Mouse (Mus musculus) mesoderm, embryonic 11.5 days (tissue): Measurements from ENCODE around the gene Extl1.

Experiments
- DNase-seq: peaks from one replicate; pipeline ENCODE4 v3.0.0-alpha.2; 2012; ENCODE audit warnings: low read depth, low spot score

Gene Extl1

DNA sequence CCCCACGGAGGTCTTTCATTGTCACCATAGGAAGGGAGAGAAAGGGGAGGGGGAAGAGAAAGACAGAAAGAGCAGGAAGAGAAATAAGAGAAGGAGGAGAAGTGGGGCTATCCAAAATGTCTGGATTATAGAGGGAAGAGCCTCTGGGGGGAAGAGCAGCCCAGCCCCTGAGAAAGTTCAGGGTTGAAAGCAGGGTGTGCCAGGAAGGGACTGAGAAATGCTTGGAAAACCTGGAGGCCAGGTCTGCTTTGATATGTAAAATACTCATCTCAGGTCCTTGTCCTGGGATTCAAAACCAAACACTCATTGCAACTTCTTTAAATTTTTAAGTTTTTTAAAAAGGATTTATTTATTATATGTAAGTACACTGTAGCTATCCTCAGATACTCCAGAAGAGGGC, 8.0 kb upstream of the Extl1 start:
- DNase-seq: no peak

GRCm38 (mm10) chr4:134388397-134388796, 4.7 kb upstream of the Extl1 start:
- peak; percentile 86 for DNase-seq

GRCm38 (mm10) chr4:134387268-134387667, 3.6 kb upstream of the Extl1 start:
- no peak for DNase-seq

DNA sequence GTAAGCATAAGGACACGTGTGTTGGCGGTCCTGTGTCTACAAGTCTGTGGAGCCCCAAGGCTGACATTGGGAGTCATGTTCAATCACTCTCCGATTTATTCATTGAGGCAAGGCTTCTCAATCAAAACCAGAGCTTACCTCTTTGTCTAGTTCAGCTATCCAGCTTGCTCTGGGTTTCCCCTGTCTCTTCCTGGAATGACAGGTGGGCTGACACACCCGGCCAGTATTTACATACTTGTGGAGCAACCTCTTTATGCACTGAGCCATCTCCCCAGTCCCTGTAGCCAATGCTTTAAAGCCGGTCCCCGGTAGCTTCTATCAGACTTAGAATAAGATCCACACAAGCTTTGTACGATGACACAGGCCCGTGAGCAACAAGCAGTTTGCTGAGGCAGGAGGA, 4.1 kb downstream of the Extl1 start:
- no peak for DNase-seq

DNA sequence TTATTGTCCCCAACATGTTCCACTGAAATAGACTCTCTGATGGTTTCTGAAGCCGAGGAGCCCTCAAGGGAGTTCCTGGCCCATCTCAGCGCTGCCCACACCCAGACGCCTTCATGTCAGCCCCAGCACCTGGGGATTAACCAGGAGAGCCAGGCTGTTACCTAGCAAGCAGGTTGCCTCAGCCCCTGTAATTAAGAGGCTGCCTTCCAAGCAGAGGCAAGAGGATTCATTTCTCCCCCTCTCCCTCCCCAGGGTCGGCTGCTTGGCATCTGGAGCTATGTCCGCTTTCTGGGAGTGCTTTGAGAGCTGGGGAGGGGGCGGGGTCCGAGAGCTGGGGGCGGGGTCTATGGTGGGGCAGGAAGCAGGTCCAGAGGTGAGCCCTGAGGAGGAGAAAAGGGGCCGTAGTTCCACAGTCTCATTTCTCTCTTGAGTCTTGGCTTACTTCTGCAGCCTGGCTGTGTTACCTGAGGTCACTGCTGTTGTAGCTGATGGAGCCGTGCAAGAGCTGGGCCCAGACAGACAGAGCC, 5.5 kb downstream of the Extl1 start:
- DNase-seq: no peak

GRCm38 (mm10) chr4:134374306-134374705, 9.3 kb downstream of the Extl1 start:
- DNase-seq: no peak

DNA sequence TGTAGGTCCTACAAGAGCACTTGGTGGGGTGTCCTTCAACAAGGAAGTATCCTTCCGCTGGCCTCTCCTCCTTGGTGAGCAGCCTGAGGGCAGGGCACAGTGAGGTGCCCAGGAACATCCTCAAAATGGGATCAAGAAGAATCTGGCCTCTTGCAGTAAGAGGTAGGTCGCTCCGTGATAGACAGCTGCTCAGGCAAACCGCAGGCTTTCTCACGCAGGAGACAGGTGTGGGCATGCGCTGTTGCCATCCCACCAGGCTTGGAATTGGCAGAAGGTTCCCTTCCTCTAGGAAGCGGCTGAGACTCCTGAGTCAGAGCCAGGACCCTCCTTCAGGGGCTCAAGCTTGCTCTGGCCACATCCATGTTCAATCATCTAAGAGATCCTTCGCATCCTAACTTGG, 10.4 kb downstream of the Extl1 start:
- no peak for DNase-seq

DNA sequence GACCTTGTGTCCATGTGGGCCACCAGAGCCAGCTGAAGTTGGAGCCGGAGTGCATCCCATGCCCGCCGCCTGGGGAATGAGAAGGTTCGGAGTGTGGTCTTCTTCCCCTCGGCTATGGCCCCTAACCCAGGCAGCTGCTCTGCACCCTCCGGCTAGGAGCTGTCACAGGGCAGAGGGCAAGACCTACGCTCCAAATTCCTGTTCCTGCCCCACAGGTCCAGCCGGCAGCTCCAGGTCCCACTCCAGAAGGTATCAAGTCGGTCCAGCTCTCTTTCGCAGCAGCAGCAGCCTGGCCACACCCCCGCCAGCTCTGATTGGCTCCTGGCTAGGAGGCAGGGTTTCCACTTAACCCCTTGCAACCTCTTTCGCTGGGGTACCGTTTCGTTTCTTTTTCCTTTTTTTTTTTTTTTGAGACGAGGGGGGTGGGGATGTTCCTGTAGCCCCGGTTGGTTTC, 11.3 kb downstream of the Extl1 start:
- peak; percentile 78 for DNase-seq

- no peak for DNase-seq
Measured at GRCm38 (mm10) chr4:134371316-134371855, 12.3 kb downstream of the Extl1 start.

- DNase-seq: no peak
Measured at GRCm38 (mm10) chr4:134370649-134371221, 12.9 kb downstream of the Extl1 start.

GRCm38 (mm10) chr4:134365280-134365679, 18.4 kb downstream of the Extl1 start:
- no peak for DNase-seq

GRCm38 (mm10) chr4:134362586-134362985, 21.1 kb downstream of the Extl1 start:
- no peak for DNase-seq

DNA sequence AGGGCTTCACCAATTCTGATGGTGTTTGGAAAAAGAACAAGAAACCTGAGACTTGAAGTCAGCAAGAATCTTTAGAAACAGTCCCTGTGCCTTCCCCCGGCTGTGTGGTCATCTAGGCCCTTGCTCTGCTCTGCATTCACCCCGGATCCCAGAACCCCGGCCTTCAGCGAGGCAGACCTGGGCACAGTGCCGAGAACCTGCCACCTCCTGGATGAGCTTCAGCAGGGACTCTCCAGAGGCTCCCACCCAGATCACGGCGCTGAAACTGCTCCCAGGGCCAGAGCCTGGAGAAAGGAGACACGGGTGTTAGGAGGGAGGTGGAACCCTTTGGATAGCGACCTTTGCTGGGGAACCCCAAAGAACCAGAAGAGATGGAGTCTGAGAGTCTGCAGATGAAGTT, 21.5 kb downstream of the Extl1 start:
- no peak for DNase-seq

- no peak for DNase-seq
Measured at GRCm38 (mm10) chr4:134361215-134361614, 22.4 kb downstream of the Extl1 start.

GRCm38 (mm10) chr4:134359649-134360048, 24.0 kb downstream of the Extl1 start:
- DNase-seq: no peak

- DNase-seq: no peak
Measured at GRCm38 (mm10) chr4:134357461-134357771, 26.2 kb downstream of the Extl1 start.

DNA sequence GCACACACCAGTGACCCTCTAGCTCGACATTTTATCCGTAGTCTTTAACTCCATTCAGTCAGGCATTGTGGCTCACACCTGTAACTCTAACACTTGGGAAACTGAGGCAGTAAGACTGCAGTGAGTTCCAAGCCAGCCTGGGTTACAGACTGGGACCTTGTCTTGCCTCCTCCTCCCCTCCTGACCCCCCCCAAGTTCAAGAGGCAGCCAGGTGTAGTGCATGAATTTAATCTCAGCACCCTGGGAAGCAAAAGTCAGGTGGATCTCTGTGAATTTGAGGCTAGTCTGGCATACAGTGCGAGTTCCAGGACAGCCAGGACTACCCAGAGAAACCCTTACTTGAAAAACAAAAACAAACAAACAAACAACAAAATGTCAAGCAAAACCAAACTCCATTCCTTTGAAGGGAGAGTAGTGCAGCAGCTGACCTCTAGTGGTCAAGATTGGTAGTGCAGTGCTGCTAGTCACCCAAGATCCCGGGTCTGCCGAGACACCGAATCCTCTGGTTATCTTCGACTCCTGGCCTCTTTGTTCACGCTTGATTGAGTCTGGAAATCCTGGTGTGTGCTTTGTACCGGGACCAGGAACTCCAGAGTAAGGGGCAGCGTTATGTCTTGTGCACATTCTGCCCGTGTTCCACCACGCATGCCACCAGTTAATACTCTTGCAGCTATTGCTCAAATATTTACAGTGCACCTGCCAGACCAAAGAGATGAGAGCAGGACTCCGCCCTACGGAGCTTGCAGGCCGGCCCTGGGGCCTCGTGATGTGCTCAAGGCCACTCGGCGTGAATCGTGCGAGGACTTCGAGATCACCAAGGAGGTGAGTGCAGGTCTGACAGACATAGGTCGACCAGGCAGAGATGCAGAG, 26.8 kb downstream of the Extl1 start:
- peak; percentile 62 for DNase-seq

GRCm38 (mm10) chr4:134355841-134356452, 27.7 kb downstream of the Extl1 start:
- no peak for DNase-seq

GRCm38 (mm10) chr4:134353527-134354409, 29.9 kb downstream of the Extl1 start:
- DNase-seq: no peak

DNA sequence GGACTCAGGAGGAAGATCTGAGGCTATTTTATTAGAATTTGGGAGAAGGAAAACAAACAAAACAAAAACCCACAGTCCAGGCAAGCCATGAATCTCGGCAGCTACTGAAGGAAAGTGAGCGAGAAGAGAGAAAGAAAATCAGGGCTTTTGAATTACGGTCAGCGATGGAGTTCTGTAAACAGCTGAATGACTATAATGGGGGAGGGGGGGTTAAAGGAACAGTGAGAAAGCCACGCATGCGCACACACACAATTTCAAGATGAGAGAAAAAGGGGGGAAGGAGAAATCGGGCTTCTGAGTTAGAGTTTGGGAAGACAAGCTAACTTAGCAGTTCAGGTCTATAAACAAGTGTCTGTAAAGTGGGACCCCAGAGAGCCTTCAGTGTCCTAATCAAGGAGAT, 30.7 kb downstream of the Extl1 start:
- DNase-seq: no peak

- no peak for DNase-seq
Measured at GRCm38 (mm10) chr4:134352261-134352707, 31.4 kb downstream of the Extl1 start.
